In genomic region chr10:98332682-98333081, GRCm38 (mm10) we compare ENCODE assay signal across 12 mouse cellular contexts.
DNase-seq lines count a peak whose midpoint lies in the region; ATAC-seq lines count a peak whose summit lies in the region.
"Had no signal": no experiment of that assay in that cellular context is flagged by ENCODE, and none has a peak within 500 bp of the region (broad histone marks: within the 10 kb centered on the region; RNA-seq: fewer than 3 reads in every experiment).

No protein-coding gene starts in this region.

- no peak for ATAC-seq in kidney, embryonic 16.5 days (ENCODE audit: low FRiP score, low TSS enrichment)

- H3K36me3 ChIP-seq in kidney, embryonic 16.5 days (ENCODE audit: insufficient read depth, low read length): no peaks in the 10 kb centered on the region
- H3K36me3 ChIP-seq: kidney, embryonic 15.5 days; neural tube, embryonic 15.5 days had no signal

- H3K27ac ChIP-seq in kidney, embryonic 16.5 days (ENCODE audit: low read length): no peak overlapping the region
- H3K27ac ChIP-seq: kidney, embryonic 15.5 days; neural tube, embryonic 15.5 days had no signal

- no peaks in the 10 kb centered on the region for H3K27me3 ChIP-seq in kidney, embryonic 16.5 days (ENCODE audit: insufficient read depth, low read length)
- H3K27me3 ChIP-seq: kidney, embryonic 15.5 days; neural tube, embryonic 15.5 days had no signal

- no peak overlapping the region for H3K4me2 ChIP-seq in kidney, embryonic 16.5 days (replicated peaks; ENCODE audit: low read depth, low read length)
- H3K4me2 ChIP-seq: kidney, embryonic 15.5 days; neural tube, embryonic 15.5 days had no signal

- no peaks in the 10 kb centered on the region for H3K9me3 ChIP-seq in kidney, embryonic 16.5 days (ENCODE audit: low read length)
- H3K9me3 ChIP-seq: kidney, embryonic 15.5 days; neural tube, embryonic 15.5 days had no signal

- 72% methylated on average over 4 of the region's 4 CpGs for WGBS in kidney, embryonic 16.5 days

- intact Hi-C loops in left cerebral cortex, postnatal 4 days (cut with DNase I): no loop called here

- no peak overlapping the region for H3K4me3 ChIP-seq in kidney, embryonic 16.5 days (ENCODE audit: low read length)
- H3K4me3 ChIP-seq: kidney, embryonic 15.5 days; neural tube, embryonic 15.5 days had no signal

- DNase-seq in adrenal gland, postnatal 14 days: peak; percentile 5
- DNase-seq in adrenal gland, adult 2 months: no peak
- peak; percentile 58 for DNase-seq in Muller cell, postnatal 12 days (ENCODE audit: inconsistent ontology term)
- DNase-seq in cerebellum, adult 8-10 months: peak; percentile 22
- DNase-seq in gonadal fat pad, adult 2 months (ENCODE audit: low read depth): peak; percentile 88
- no peak for DNase-seq in left cerebral cortex, postnatal 4 days
- DNase-seq in thymus, postnatal 36 days: no peak
- DNase-seq: right cerebral cortex, adult 18-20 months; thymus, adult 18-20 months had no signal

- H3K9ac ChIP-seq in kidney, embryonic 16.5 days (replicated peaks; ENCODE audit: low read length): no peak overlapping the region
- H3K9ac ChIP-seq: kidney, embryonic 15.5 days; neural tube, embryonic 15.5 days had no signal

- H3K4me1 ChIP-seq in kidney, embryonic 16.5 days (ENCODE audit: insufficient read depth, low read length): no peaks in the 10 kb centered on the region
- H3K4me1 ChIP-seq: kidney, embryonic 15.5 days; neural tube, embryonic 15.5 days had no signal

Comparison
In these comparisons a context has a peak if more than half of its experiments do, and no peak if none do; other contexts are left out.
1. DNase-seq: peak in adrenal gland, postnatal 14 days (single experiment), Muller cell, postnatal 12 days (single experiment), cerebellum, adult 8-10 months (single experiment) and gonadal fat pad, adult 2 months (single experiment); none in adrenal gland, adult 2 months (single experiment), left cerebral cortex, postnatal 4 days (single experiment) and thymus, postnatal 36 days (0 of 2).